Mouse (Mus musculus): ENCODE measurements around the gene Llgl2. TPM values are rescaled to one million over a fixed set of nuclear protein-coding genes. Genes with fewer than 3 reads are reported as not detected.

The Llgl2 gene
- total RNA-seq (2021) (10 to 100 TPM; 18.4 to 20.3 TPM), polyA plus RNA-seq (2012; rRNA removed) (19.4 and 20.2 TPM in 2 replicates)
- long read RNA-seq, transcript Llgl2-201 (26 exons, 3,551 nt): major isoform, 7 of 19 reads
- long read RNA-seq, partial matches to known transcripts: 5 of 19 reads
- long read RNA-seq, other reads (novel, unspliced or antisense): 7 of 19 reads

DNA sequence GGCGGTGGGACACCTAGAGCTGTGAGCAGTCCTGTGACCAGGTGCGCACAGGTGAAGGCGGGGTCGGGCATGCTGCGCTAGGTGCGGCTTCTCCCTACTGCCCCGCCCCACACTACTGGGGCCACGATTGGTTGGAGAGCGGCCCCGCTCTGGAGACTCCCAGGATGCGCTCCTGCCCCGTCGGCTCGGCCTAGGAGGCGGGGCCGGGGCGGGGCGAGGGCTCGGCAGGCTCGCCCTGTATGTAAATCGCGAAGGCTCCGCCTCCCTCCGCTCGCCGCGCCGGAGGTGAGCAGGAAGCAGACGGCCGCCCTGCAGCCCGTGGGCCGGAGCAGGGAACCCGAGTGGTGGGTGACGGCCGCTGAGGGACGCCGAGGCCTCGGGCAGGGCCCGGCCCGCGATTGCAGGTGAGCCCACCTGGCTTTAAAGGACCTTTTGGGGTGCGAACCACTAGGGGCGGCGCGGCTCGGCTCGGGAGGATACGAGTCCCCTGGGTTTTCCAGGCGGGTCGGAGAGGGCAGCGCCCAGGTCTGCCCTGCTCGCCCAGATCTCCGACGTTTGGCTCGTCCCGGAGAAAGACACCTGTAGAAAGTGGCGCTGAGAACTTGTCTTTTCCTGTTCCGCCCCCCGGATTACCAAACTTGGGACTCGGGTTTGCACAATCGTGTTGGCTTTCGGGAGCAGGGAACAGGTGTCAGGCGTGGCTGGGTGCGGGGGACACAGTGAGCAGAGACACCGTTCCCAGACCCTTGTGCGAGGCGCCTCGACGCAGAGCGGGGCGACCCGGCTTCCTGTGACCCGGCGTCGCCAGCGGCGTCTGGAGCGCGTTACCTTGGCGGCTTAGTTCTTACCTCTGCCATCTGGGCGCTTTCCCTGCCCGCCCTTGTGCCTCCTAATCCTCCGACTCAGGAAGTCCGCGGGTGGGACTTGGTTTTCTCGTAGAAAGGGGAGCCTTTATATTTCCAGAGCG is at the start of gene Llgl2:
TSS of gene Llgl2 (plus strand) at position 276 of the 967 bp plus-strand sequence.
- WGBS: 1% methylated on average over 85 of the region's 87 CpGs
- H3K27ac ChIP-seq: peak within 1 kb of the TSS; percentile 70
- intact Hi-C loops (cut with DNase I): loop anchor here (2.0 to 5.0 kb wide), 2 partner anchors 35 to 192 kb away; partner anchors contain the start of gene Myo15b

DNA sequence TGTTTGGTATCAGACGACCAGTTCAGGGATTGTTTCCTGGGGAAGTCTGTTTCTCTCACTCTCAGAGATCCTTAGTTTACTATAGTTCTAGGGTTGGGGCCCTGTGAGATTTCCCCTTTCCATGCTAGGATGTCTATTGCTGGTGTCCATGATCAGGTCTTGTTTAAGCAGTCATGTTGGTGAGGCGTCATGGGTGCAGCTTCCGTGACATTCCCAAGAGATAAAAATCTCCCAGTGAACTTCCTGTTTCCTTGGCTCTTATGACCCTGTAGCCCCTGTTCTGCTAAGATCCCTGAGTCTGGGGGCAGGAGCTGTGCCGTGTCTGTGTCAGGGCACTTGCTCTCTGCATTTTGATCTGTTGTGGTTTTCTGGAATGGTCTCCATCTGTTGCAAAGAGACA is 49.2 kb upstream of the Llgl2 start:
- Histone ChIP-seq H3K4me1 (ENCODE audit: control insufficient read depth, insufficient read depth, low read length) (peaks cover 24% of the 10 kb centered on the region), H3K36me3 (ENCODE audit: control insufficient read depth, insufficient read depth, low read length) (peaks cover 15% of the 10 kb centered on the region; the same call in 1 of the 2 replicates), H3K4me3 (no peak overlapping the region), H3K9ac (ENCODE audit: low read depth, low read length) (no peak overlapping the region), H3K27me3 (ENCODE audit: control insufficient read depth, insufficient read depth, low read length) (no peaks in the 10 kb centered on the region), H3K79me2 (replicated peaks; ENCODE audit: control insufficient read depth, insufficient read depth, low read length) (peaks cover 5% of the 10 kb centered on the region; the same call in 1 of the 2 replicates), H3K27ac (peak overlapping the region; percentile 79)
- no peak for DNase-seq
- intact Hi-C loops (cut with DNase I): loop anchor here (5.0 kb wide), 1 partner anchor 37 kb away; no protein-coding TSS in a partner anchor
- 25% methylated on average over 4 of the region's 4 CpGs for WGBS
- TF ChIP-seq CTCF (IDR thresholded peaks at IDR 0.05) (no peak), POLR2A (IDR thresholded peaks at IDR 0.05; ENCODE audit: insufficient read depth, low read depth, low read length) (no peak), EP300 (IDR thresholded peaks at IDR 0.05; ENCODE audit: insufficient read depth, low read depth, low read length) (no peak)

More for the DNA sequence above, at the start of gene Llgl2:
- peak within 1 kb of the TSS; percentile 88 for H3K4me3 ChIP-seq
- DNase-seq: peak; percentile 90 to 93
- H3K27me3 ChIP-seq (ENCODE audit: control insufficient read depth, insufficient read depth, low read length): no peaks in the 10 kb centered on the region
- H3K79me2 ChIP-seq (replicated peaks; ENCODE audit: control insufficient read depth, insufficient read depth, low read length): no peaks in the 10 kb centered on the region
- no peaks in the 10 kb centered on the region for H3K36me3 ChIP-seq (ENCODE audit: control insufficient read depth, insufficient read depth, low read length)
- H3K9ac ChIP-seq (ENCODE audit: low read depth, low read length): peak within 1 kb of the TSS; percentile 79
- TF ChIP-seq EP300 (IDR thresholded peaks at IDR 0.05; ENCODE audit: insufficient read depth, low read depth, low read length): no peak
- peak; percentile 74 for TF ChIP-seq POLR2A (IDR thresholded peaks at IDR 0.05; ENCODE audit: insufficient read depth, low read depth, low read length)
- TF ChIP-seq CTCF (IDR thresholded peaks at IDR 0.05): peak; percentile 19; the same call in 1 of the 2 replicates
- H3K4me1 ChIP-seq (ENCODE audit: control insufficient read depth, insufficient read depth, low read length): peaks cover 2% of the 10 kb centered on the region; the same call in 1 of the 2 replicates

DNA sequence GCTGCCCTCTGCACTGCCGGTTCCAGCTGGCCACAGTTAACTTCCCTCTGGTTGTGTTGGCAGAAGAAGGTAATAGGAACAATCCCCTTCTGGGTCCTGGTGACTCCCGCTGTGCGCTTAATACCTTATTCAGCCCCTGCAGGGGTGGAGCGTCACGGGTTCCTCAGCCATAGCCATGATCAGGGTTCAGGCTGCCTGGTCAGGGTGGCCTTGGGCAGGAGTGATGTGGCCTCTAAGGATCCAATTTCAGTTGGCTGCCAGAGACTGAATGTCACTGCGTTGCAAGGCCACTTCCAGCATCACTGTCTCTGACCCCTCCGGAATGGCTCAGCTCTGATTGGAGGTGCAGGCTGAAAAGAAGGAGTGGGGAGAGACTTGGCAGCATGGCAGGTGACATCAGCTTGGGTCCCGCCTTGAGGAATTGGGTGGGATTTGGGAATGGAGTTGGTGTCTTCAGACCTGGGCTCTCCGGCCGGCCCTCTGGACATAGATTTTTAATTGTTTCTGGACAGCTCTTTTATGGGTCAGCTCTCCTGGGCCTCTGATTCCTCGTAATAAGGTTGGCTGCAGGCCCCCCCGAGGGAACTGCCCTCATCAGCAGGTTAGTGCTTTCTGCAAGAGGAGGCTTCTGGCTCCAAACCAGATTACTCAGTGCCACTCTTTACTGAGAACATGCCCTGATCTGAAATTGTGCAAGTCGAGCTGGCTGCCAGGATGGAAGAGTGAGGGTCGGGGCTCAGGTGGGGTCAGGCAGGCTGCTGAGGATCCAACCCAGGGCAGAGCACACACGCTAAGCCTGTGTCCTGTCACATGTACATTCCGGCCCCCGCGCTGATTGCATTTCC is 47.8 kb upstream of the Llgl2 start:
- H3K9ac ChIP-seq (ENCODE audit: low read depth, low read length): peak overlapping the region; percentile 28
- peaks cover 6% of the 10 kb centered on the region; the same call in 1 of the 2 replicates for H3K36me3 ChIP-seq (ENCODE audit: control insufficient read depth, insufficient read depth, low read length)
- DNase-seq: peak; percentile 63 to 68
- H3K4me3 ChIP-seq: no peak overlapping the region
- peaks cover 26% of the 10 kb centered on the region for H3K4me1 ChIP-seq (ENCODE audit: control insufficient read depth, insufficient read depth, low read length)
- H3K27ac ChIP-seq: peak overlapping the region; percentile 79
- TF ChIP-seq EP300 (IDR thresholded peaks at IDR 0.05; ENCODE audit: insufficient read depth, low read depth, low read length): 0 out of 2 replicates have a peak, but pooled peaks have one; percentile 48
- TF ChIP-seq CTCF (IDR thresholded peaks at IDR 0.05): no peak
- TF ChIP-seq POLR2A (IDR thresholded peaks at IDR 0.05; ENCODE audit: insufficient read depth, low read depth, low read length): 0 out of 2 replicates have a peak, but pooled peaks have one; percentile 1
- H3K27me3 ChIP-seq (ENCODE audit: control insufficient read depth, insufficient read depth, low read length): no peaks in the 10 kb centered on the region
- 35% methylated on average over 18 of the region's 18 CpGs for WGBS
- peaks cover 2% of the 10 kb centered on the region; the same call in 1 of the 2 replicates for H3K79me2 ChIP-seq (replicated peaks; ENCODE audit: control insufficient read depth, insufficient read depth, low read length)
- intact Hi-C loops (cut with DNase I): loop anchor here (5.0 kb wide), 1 partner anchor 39 kb away; no protein-coding TSS in a partner anchor

DNA sequence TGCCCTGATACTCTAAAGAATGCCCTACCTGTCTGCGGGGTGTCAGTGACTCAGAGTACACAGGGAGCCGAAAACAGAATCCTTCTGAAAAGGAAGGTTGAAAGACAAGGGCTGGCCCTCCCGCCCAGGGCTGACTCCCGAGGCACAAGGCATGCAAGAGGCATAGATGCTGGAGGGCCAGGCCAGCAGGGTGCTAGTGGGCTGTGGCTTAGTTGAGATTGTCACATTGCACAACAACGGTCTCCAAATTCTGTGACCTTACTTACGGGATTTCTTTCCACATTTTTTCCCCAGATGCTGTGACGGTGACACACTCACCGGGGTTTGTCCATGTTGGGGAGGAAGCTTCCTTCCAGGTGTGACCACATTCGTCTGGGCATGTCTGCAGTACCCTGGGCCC is 46.9 kb upstream of the Llgl2 start:
- Histone ChIP-seq H3K4me1 (ENCODE audit: control insufficient read depth, insufficient read depth, low read length) (peaks cover 26% of the 10 kb centered on the region), H3K9ac (ENCODE audit: low read depth, low read length) (no peak overlapping the region), H3K4me3 (no peak overlapping the region), H3K36me3 (ENCODE audit: control insufficient read depth, insufficient read depth, low read length) (peaks cover 6% of the 10 kb centered on the region; the same call in 1 of the 2 replicates), H3K27ac (peak overlapping the region; percentile 79), H3K27me3 (ENCODE audit: control insufficient read depth, insufficient read depth, low read length) (no peaks in the 10 kb centered on the region), H3K79me2 (replicated peaks; ENCODE audit: control insufficient read depth, insufficient read depth, low read length) (peaks cover 2% of the 10 kb centered on the region; the same call in 1 of the 2 replicates)
- DNase-seq: peak in 1 of 2 experiments; percentile 24
- intact Hi-C loops (cut with DNase I): loop anchor here (5.0 kb wide), 1 partner anchor 40 kb away; no protein-coding TSS in a partner anchor
- WGBS: 59% methylated on average over 9 of the region's 9 CpGs
- TF ChIP-seq POLR2A (IDR thresholded peaks at IDR 0.05; ENCODE audit: insufficient read depth, low read depth, low read length) (no peak), EP300 (IDR thresholded peaks at IDR 0.05; ENCODE audit: insufficient read depth, low read depth, low read length) (no peak), CTCF (IDR thresholded peaks at IDR 0.05) (no peak)
